Mouse (Mus musculus): ENCODE results near the gene Car5a. TPM values are rescaled to one million over a fixed set of nuclear protein-coding genes. Genes with fewer than 3 reads are reported as not detected.

Gene Car5a
- polyA plus RNA-seq, 1 experiment, result not detected

DNA sequence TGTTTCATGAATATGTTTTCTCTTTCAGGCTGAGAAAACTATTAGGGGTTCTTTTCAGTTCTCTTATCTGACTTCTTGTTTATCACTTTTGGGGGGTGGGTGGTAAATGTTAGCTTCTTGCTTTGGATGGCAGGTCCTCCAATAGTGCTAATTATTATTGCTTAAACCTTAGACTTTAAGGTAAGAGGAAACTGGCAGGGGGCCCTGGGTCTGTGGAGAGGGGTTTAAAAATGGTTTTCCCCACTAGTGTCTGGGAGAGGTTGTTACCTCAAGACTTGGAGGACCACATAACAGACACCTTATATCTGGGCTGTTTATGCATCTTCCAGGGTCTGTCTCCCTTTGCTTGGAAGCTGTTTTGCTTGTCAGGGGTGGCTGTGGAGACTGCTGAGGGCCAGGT, 7.4 kb upstream of the Car5a start:
- no peak for TF ChIP-seq POLR2A (IDR thresholded peaks at IDR 0.05; ENCODE audit: control insufficient read depth, extremely low read depth, insufficient read depth, low read length, poor library complexity)
- TF ChIP-seq CTCF (IDR thresholded peaks at IDR 0.05; ENCODE audit: borderline replicate concordance, control insufficient read depth, extremely low read depth, insufficient read depth, low read length, poor library complexity), result no peak
- no peak overlapping the region for H3K4me3 ChIP-seq (ENCODE audit: control insufficient read depth, insufficient read depth, low read length)
- DNase-seq, result no peak
- peaks cover 29% of the 10 kb centered on the region for H3K4me1 ChIP-seq (replicated peaks; ENCODE audit: control insufficient read depth, insufficient read depth, low read length)
- H3K27ac ChIP-seq (ENCODE audit: control insufficient read depth, insufficient read depth, low read length), result no peak overlapping the region
- H3K27me3 ChIP-seq (ENCODE audit: control insufficient read depth, insufficient read depth, low read length), result no peaks in the 10 kb centered on the region
- H3K36me3 ChIP-seq (ENCODE audit: control insufficient read depth, insufficient read depth, low read length), result 0 out of 2 replicates have a peak, but pooled peaks cover 5% of the 10 kb centered on the region

DNA sequence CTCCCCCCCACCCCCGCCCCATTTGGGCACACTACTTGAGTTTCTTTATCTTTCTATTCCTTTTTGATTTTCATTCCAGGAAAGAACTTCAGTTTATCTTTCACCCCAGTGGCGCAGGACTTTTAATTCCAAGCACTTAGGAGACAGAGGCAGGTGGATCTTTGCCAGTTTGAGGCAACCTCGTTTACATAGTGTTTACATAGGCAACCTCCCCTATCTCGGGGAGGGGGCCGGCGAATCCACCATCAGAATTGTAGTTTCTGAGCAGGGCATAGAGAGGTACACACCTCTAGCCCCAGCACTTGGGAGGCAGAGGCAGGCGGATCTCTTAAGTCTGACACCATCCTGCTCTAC, 6.9 kb upstream of the Car5a start:
- TF ChIP-seq CTCF (IDR thresholded peaks at IDR 0.05; ENCODE audit: borderline replicate concordance, control insufficient read depth, extremely low read depth, insufficient read depth, low read length, poor library complexity) (no peak), POLR2A (IDR thresholded peaks at IDR 0.05; ENCODE audit: control insufficient read depth, extremely low read depth, insufficient read depth, low read length, poor library complexity) (no peak)
- no peak overlapping the region for H3K27ac ChIP-seq (ENCODE audit: control insufficient read depth, insufficient read depth, low read length)
- WGBS, result 21% methylated on average over 7 of the region's 7 CpGs

DNA sequence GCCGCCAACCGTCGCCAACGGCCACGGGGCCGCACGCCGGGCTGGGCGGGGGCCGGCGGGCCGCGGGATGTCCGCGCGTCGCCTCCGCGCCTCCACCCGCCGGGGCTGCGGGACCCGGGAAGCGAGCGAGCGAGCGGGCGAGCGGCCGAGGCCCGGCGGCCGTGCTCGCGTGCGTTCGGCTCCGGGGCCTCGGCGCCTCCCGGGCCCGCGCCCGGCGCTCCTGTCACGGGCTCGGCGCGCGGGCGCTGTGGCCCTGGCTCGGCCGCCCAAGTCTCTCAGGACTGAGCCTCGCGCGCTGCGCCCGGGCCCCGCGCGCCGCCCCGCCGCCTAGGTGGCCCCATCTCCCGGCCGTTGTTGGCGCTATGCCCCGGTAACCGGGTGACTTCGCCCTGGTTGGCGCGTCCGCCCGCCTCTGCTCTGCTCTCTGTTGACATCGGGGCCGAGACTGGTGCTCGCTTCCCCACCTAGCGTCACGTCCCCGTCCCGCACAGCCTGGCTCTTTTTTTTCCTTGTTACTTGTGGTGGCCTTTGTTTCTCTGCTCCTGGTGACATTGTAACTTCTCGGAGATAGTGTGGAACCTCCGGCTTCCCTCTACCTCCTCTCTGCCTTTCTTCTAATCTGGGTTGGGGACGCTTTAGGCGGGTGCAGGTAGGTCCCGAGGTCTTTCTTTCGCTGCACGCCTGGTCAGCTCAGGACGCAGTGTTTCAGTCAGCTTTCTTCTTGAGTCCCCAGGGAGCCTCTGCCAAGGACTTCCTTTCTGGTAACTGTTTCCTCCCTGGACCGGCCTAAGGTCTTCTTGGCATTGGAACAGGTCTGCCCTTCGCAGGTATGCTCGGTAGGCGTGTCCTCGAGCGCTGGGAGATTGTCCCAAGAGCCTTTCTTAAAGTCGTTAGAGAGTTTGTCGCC, 6.3 kb upstream of the Car5a start:
- Histone ChIP-seq H3K4me3 (ENCODE audit: control insufficient read depth, insufficient read depth, low read length) (peak overlapping the region; percentile 78), H3K27me3 (ENCODE audit: control insufficient read depth, insufficient read depth, low read length) (no peaks in the 10 kb centered on the region), H3K36me3 (ENCODE audit: control insufficient read depth, insufficient read depth, low read length) (0 out of 2 replicates have a peak, but pooled peaks cover 5% of the 10 kb centered on the region), H3K4me1 (replicated peaks; ENCODE audit: control insufficient read depth, insufficient read depth, low read length) (peaks cover 34% of the 10 kb centered on the region), H3K27ac (ENCODE audit: control insufficient read depth, insufficient read depth, low read length) (peak overlapping the region; percentile 71)
- no peak for TF ChIP-seq CTCF (IDR thresholded peaks at IDR 0.05; ENCODE audit: borderline replicate concordance, control insufficient read depth, extremely low read depth, insufficient read depth, low read length, poor library complexity)
- TF ChIP-seq POLR2A (IDR thresholded peaks at IDR 0.05; ENCODE audit: control insufficient read depth, extremely low read depth, insufficient read depth, low read length, poor library complexity), result peak; percentile 51; the same call in 1 of the 2 replicates
- WGBS, result 5% methylated on average over 97 of the region's 97 CpGs
- DNase-seq, result peak; percentile 64

More for the DNA sequence above, 6.9 kb upstream of the Car5a start:
- H3K27me3 ChIP-seq (ENCODE audit: control insufficient read depth, insufficient read depth, low read length), result no peaks in the 10 kb centered on the region
- H3K4me1 ChIP-seq (replicated peaks; ENCODE audit: control insufficient read depth, insufficient read depth, low read length), result peaks cover 34% of the 10 kb centered on the region
- peak overlapping the region; percentile 78 for H3K4me3 ChIP-seq (ENCODE audit: control insufficient read depth, insufficient read depth, low read length)
- 0 out of 2 replicates have a peak, but pooled peaks cover 5% of the 10 kb centered on the region for H3K36me3 ChIP-seq (ENCODE audit: control insufficient read depth, insufficient read depth, low read length)
- no peak for DNase-seq

DNA sequence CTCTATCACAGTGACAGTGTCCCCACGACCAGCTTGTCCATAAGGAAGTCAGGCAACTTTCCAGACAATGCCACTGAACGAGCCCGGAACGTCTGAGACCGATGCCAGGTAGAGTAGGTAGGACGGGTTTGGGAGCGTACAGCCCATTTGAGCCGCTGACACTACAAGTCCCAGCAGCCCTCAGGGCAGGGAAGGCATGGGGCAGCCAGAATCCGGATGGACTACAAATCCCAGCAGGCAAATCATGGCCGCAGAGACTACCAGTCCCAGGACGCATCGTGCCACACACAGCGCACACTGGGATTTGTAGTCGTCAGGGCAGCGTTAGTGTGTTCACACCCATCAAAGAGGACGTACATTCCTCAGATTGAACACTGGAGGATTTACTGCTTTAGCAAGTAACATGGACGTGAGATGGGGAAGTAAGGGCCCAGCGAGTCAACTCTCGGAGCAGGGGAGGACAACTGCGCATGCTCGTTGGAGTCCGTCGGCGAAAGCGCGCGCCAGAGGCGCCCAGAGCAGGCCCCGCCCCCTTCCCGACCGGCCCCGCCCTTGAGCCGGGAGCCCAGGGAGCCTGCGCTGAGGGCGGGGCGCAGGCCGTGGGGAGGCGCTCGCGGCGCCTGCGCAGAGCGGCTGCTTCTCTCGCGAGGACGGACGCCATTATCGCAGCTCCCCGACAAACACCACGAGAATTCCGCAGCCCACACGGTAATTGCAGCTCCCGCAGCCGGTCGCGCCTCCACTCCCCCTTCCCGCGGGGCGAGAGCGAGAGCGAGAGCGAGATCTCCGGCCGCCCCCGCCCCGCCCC, 5.4 kb upstream of the Car5a start:
- H3K27ac ChIP-seq (ENCODE audit: control insufficient read depth, insufficient read depth, low read length), result peak overlapping the region; percentile 71
- peak; percentile 74 for TF ChIP-seq POLR2A (IDR thresholded peaks at IDR 0.05; ENCODE audit: control insufficient read depth, extremely low read depth, insufficient read depth, low read length, poor library complexity)
- 0 out of 2 replicates have a peak, but pooled peaks have one; percentile 25 for TF ChIP-seq CTCF (IDR thresholded peaks at IDR 0.05; ENCODE audit: borderline replicate concordance, control insufficient read depth, extremely low read depth, insufficient read depth, low read length, poor library complexity)
- peak overlapping the region; percentile 78 for H3K4me3 ChIP-seq (ENCODE audit: control insufficient read depth, insufficient read depth, low read length)
- under 1% methylated on average over 63 of the region's 66 CpGs for WGBS
- no peaks in the 10 kb centered on the region for H3K27me3 ChIP-seq (ENCODE audit: control insufficient read depth, insufficient read depth, low read length)
- H3K4me1 ChIP-seq (replicated peaks; ENCODE audit: control insufficient read depth, insufficient read depth, low read length), result peaks cover 34% of the 10 kb centered on the region
- peak; percentile 99 for DNase-seq
- 0 out of 2 replicates have a peak, but pooled peaks cover 3% of the 10 kb centered on the region for H3K36me3 ChIP-seq (ENCODE audit: control insufficient read depth, insufficient read depth, low read length)

DNA sequence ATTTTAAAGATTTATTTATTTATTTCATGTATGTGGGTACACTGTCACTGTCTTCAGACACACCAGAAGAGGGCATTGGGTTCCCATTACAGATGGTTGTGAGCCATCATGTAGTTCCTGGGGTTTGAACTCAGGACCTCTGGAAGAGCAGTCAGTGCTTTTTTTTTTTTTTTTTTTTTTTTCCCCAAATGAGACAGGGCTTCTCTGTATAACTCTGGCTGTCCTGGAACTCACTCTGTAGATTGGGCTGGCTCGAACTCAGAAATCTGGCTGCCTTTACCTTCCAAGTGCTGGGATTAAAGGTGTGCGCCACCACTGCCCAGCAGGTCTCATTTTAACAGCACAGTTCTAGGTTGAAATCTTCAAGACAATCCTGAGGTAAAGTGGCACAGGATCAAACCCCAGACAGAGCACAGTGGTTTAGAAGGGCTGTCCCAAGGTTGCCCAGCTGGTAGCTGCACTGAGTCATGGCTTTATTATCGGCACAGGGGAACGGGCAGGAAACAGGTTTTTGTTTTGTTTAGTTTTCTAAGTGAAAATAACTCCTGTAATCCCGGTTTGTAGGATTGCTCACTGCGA, 4.6 kb upstream of the Car5a start, which contains the start of gene Banp:
Banp (plus strand) TSS at position 529 of the 579 bp plus-strand sequence.
- Histone ChIP-seq H3K4me1 (replicated peaks; ENCODE audit: control insufficient read depth, insufficient read depth, low read length) (peaks cover 34% of the 10 kb centered on the region), H3K4me3 (ENCODE audit: control insufficient read depth, insufficient read depth, low read length) (peak within 1 kb of the TSS; percentile 78), H3K27ac (ENCODE audit: control insufficient read depth, insufficient read depth, low read length) (peak within 1 kb of the TSS; percentile 71), H3K27me3 (ENCODE audit: control insufficient read depth, insufficient read depth, low read length) (no peaks in the 10 kb centered on the region), H3K36me3 (ENCODE audit: control insufficient read depth, insufficient read depth, low read length) (no peaks in the 10 kb centered on the region)
- DNase-seq, result no peak
- 49% methylated on average over 6 of the region's 6 CpGs for WGBS
- TF ChIP-seq POLR2A (IDR thresholded peaks at IDR 0.05; ENCODE audit: control insufficient read depth, extremely low read depth, insufficient read depth, low read length, poor library complexity), result no peak
